Mouse (Mus musculus) kidney, adult 2 months (tissue): ENCODE measurements around the gene Msi2.

Experiments
- CTCF ChIP-seq: fragments of 200-500 bp; conservative IDR thresholded peaks from 2 replicates; pipeline ENCODE4 v1.5.1; 2011; ENCODE audit warnings: low read depth, mild to moderate bottlenecking, control low read depth, low read length, moderate library complexity, mixed read lengths; ENCODE audit not compliant: insufficient read depth, insufficient read length
- POLR2A ChIP-seq: fragments of 200-500 bp; IDR thresholded peaks from one replicate; pipeline ENCODE4 v1.6.1; 2011; ENCODE audit warnings: low read depth, low read length, control low read depth

GRCm38 (mm10) chr11:88506109-88506508 is 212.2 kb downstream of the Msi2 start:
- TF ChIP-seq CTCF: no peak
- TF ChIP-seq POLR2A: no peak
